Mouse (Mus musculus) embryo, embryonic 11.5 days (tissue): ENCODE results near the gene Lexm.

Experiments
- DNase-seq: peaks from one replicate; pipeline ENCODE4 v3.0.0-alpha.2; 2012; ENCODE audit warnings: low read depth, low spot score

Gene Lexm

DNA sequence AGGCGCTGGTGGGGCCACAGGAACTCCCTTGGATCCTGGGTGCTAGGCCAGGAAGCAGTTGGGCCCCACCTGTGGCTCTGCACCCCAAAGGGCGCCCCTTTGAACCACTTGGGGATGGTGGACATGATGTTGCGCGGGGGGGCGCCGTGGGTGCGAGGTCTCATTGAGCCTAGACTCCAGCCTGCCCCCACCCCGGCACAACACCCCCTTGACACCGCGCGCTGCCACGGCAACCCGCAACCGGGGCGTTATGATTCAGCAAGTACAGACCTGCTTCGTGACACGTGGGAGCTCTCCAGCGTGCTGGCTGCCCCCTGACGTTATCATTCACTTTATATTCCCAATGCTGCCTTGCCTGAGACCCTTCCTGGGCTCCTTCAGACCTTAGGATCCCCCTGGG, at the start of gene Lexm:
Gene Lexm, minus strand, starts transcription at position 186 of the 400 bp plus-strand sequence.
- DNase-seq, result no peak

DNA sequence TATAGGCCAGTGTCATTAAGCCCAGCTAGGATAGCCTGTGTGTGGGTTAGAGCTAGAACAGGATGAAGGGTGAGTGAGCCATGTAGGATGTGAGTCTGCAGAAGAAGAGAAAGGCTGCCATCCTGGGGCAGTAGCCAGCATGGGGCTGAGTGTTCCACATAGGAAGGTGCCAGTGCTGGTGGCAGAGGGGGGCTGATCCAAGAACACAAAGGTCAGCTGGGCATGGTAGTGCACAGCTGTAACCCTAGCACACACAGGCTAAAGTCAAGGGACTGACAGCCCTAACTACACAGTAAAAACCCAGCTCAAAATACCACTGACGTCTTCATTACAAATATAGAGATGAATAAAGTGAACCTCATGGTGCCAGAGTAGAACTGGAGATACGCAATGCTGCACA, 49.5 kb upstream of the Lexm start:
- no peak for DNase-seq

GRCm38 (mm10) chr4:106665673-106666072, 48.6 kb upstream of the Lexm start:
- no peak for DNase-seq

DNA sequence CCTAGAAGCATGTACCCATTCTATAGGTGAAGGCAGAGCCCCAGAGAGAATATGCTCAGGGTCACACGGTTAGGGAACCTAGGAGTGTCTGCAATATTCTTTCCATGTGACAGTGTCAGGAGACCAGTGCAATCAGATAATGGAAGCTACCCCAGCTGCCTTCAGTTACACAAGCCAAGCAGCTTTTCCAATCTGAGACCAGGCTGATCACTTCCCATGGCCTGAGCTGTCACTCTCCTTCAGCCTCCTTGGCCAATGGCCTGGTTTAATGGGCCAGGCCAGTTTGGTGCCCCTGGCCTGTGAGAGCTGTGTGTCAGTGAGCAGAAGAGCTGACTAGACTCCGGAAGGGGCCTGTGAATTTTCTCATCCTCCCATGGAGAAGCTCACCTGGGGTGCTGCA, 48.2 kb upstream of the Lexm start:
- DNase-seq, result no peak

- DNase-seq, result no peak
Measured at GRCm38 (mm10) chr4:106664697-106665096, 47.7 kb upstream of the Lexm start.

- DNase-seq, result no peak
Measured at GRCm38 (mm10) chr4:106663956-106664470, 47.0 kb upstream of the Lexm start.

- no peak for DNase-seq
Measured at GRCm38 (mm10) chr4:106655681-106656080, 38.6 kb upstream of the Lexm start.

GRCm38 (mm10) chr4:106653051-106653450, 36.0 kb upstream of the Lexm start:
- DNase-seq, result no peak

DNA sequence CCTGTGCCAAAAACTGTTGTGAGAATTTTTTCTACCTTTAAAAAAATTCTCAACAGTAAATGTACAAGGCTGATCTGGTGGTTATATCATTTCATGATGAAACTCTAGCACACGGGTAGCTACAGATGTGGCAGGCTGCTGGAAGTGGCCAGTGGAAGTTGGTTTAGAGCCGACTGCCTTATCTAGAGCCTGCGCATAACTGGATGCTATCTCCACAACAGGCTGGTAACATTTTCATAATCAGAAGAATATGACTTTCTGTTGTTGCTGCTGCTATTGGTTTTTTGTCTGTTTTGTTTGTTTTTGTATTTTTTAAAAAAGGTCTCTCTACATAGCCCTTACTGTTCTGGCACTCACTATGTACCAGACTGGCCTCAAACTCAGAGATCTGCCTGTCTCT, 35.5 kb upstream of the Lexm start:
- no peak for DNase-seq

- DNase-seq, result peak; percentile 94
Measured at GRCm38 (mm10) chr4:106650833-106651527, 33.9 kb upstream of the Lexm start, which contains the start of gene Pars2. Gene Pars2, plus strand, starts transcription at chr4:106651069.

- DNase-seq, result no peak
Measured at GRCm38 (mm10) chr4:106647137-106647536, 30.1 kb upstream of the Lexm start.

DNA sequence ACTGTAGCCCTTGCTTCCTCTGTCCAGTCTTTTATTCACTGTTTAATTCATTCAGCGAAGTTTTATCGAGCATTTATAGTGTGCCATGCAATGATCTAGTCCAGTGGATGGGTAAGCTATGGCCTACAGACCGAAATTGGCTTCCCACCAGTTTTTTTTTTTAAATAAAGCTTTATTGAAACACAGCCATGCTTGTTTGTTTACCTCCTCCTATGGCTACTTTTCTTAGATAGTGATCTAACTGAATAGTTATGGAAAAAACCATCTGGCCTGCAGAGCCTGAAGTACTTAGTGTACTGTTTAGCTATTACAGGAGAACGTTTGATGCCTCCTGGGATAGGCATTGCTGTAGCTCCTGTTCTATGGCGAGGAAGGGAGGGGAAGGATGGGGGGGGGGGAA, 28.8 kb upstream of the Lexm start:
- no peak for DNase-seq

DNA sequence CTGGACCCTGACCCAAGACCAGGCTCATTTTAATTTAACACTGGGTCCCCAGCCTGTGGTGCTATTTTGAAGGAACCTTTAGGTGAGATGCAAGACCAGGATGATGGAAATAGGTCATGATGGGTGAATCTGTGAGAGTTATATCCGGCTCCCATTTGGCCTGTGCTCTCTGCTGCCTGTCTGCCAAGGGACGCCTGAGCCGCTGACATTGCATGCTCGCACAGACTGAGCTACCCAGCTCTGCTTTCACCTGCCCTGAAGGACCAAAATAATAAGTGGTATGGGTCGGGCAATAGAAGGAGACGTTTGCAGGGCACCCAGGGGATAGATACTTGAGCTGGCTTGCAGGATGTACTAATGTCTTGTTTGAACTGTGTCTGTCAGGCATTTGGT, 27.2 kb upstream of the Lexm start:
- DNase-seq, result no peak

GRCm38 (mm10) chr4:106643483-106644217, 26.6 kb upstream of the Lexm start:
- no peak for DNase-seq

GRCm38 (mm10) chr4:106634086-106634479, 17.0 kb upstream of the Lexm start:
- no peak for DNase-seq

DNA sequence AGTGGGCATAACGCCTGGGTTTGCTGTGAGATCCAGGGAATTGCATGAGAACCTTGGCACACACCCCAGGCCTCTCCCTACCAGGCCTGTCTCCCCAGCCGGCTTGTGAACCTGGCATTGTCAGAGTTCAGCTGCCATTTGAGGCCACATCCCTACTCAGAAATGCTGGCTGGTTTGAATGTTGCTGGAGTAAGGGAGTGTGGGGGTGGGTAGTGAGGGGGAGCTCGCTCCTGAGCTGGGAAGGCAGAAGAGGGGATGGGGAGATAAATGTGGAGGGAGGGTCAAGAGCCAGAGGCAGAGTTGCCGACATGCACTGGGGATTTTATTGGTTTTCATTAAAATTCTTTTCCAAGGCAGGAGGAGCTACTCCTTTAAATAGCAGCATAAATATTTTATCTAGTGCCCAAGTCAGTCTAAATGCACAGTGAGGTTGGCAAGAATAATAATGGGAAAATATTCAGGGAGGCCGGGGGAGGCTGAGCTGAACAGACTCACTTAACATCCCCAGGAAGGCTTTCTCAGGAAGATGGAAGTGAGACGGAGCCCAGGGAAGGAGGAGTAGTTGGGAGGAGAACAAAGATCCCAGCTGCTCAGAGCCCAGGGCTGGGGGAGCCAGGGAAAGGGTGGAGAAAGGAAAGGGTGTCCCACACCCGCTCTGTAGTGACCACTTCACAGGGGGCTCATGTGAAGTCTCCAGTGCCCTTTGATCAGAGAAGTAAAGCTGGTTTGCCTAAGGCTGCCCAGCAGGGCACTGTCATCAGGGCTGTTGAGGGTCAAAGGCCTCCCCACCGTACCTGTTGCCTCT, 16.4 kb upstream of the Lexm start:
- no peak for DNase-seq

GRCm38 (mm10) chr4:106632313-106632712, 15.3 kb upstream of the Lexm start:
- DNase-seq, result no peak

GRCm38 (mm10) chr4:106630333-106631220, 13.5 kb upstream of the Lexm start:
- DNase-seq, result peak; percentile 51

- no peak for DNase-seq
Measured at GRCm38 (mm10) chr4:106629374-106629773, 12.3 kb upstream of the Lexm start.

DNA sequence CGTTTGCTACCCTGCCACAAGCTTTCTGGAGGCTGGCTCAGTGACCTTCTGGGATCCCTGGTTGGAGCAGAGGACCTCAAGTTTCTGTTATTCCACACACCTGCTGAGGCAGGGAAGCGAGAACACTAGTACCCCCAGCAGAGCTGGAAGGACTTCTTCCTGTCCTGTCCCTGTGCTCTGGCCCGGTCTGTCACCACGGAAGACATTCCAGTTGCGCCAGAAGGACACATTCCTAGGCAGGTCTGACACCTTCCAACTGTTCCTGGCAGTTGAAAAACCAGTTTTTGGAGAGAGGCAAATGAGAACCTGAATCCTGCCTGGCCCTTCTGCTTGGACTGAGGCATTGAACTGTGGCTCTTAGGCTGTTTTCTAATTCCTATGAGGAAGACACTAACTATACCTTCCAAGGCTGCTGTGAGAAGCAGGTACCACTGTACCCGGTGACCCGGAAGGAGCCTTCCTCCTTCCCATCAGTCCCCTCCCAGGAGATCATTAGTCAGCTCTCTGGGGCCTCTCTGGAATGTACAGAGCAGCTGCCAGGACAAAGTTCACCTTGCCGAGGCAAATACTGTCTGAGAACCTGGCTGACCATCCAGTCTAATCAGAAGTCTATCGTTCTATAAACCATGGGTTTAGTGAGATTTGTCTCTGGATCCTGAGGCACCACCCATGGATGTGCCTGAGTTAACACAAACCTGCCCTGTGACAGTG, 11.8 kb upstream of the Lexm start:
- DNase-seq, result no peak
